In the genomic region with DNA sequence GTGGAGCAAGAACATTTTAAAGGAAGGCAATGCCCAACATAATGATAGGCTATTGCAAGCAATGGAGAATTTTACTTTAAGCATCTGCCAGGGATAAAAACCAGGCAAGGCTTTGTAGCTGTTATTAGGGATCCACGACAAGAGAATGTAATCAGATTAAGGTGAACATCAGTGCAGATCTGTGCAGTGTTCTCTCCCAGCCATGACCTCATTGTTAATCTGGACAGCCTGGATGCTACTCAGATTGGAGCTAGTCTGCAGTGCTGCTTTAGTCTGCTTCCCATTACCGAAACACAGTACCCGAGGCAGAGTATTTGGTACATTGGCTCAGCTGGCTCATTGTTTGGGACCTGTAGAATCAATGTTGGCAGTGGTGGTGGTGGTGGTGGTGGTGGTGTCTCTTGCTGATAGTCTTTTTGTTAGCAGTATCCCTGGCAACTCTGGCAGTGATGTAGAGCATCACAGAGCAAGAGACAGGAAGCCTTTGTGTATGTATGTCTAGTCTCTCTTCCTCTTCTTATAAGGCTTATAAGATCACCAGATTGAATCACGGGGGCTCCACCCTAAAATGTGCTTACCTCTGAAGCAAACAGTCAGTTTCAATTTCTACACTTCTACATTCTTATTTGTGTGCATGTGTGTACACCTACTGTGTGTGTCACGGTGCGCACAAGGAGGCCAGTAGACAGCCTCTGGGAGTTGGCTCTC, we compare ENCODE assay signal across 15 mouse cellular contexts. TPM values are rescaled to one million over a fixed set of nuclear protein-coding genes. Genes with fewer than 3 reads are reported as not detected.
A peak's percentile ranks its signal among the peaks of the same experiment; 100 is the strongest.
DNase-seq lines count a peak whose midpoint lies in the region; TF ChIP-seq lines count a peak whose summit lies in the region.
"Had no signal": no experiment of that assay in that cellular context is flagged by ENCODE, and none has a peak within 500 bp of the region (broad histone marks: within the 10 kb centered on the region; RNA-seq: fewer than 3 reads in every experiment).

No protein-coding gene starts in this region.

- H3K4me1 ChIP-seq in CH12.LX (ENCODE audit: control insufficient read depth in 1 of 2, insufficient read depth in 2 of 2): peaks cover 11 to 58% of the 10 kb centered on the region in 2 experiments
- H3K4me1 ChIP-seq: intestine, embryonic 15.5 days had no signal

- no peak for TF ChIP-seq CTCF in CH12.LX (conservative IDR thresholded peaks at IDR 0.05 in 1 of 2, IDR thresholded peaks at IDR 0.05 in 1 of 2; ENCODE audit: low read depth in 2 of 2, low read length in 2 of 2)

- dilution Hi-C loops in CH12.LX (cut with MboI; ENCODE audit: extremely low pct_ligation_motif_present, extremely low pct_unique_long_range_greater_than_20kb, low sequenced_read_pairs): no loop called here

- no peaks in the 10 kb centered on the region for H3K27me3 ChIP-seq in CH12.LX (replicated peaks)
- no peaks in the 10 kb centered on the region for H3K27me3 ChIP-seq in splenic B cell, adult 2 months (ENCODE audit: control insufficient read depth, insufficient read depth, low read length, poor library complexity, severe bottlenecking)
- H3K27me3 ChIP-seq: intestine, embryonic 15.5 days; megakaryocyte, embryonic 14.5 days had no signal

- in situ Hi-C loops in CH12.LX (cut with MboI; ENCODE audit: low pct_ligation_motif_present, low pct_unique_long_range_greater_than_20kb, low sequenced_read_pairs): loop anchor here (10.0 kb wide), 1 partner anchor 150 kb away; no protein-coding TSS in a partner anchor

- no peaks in the 10 kb centered on the region for H3K36me3 ChIP-seq in CH12.LX (replicated peaks in 1 of 2; ENCODE audit: control insufficient read depth in 1 of 2, insufficient read depth in 1 of 2, low read length in 1 of 2)
- H3K36me3 ChIP-seq in splenic B cell, adult 2 months (ENCODE audit: control insufficient read depth, insufficient read depth, low read length, poor library complexity, severe bottlenecking): no peaks in the 10 kb centered on the region
- H3K36me3 ChIP-seq: intestine, embryonic 15.5 days had no signal

- H3K4me2 ChIP-seq in CH12.LX (ENCODE audit: insufficient read depth, low read depth, poor library complexity, severe bottlenecking): peak overlapping the region; percentile 82
- H3K4me2 ChIP-seq: intestine, embryonic 15.5 days had no signal

- DNase-seq in spleen, adult 12 weeks (ENCODE audit: low spot score): peak; percentile 41
- DNase-seq in spleen, postnatal 14 days (ENCODE audit: low spot score in 2 of 2): no peak
- no peak for DNase-seq in CH12.LX (ENCODE audit: extremely low read depth)
- DNase-seq in lung, postnatal 10 days: peak; percentile 62
- peak; percentile 91 for DNase-seq in splenic B cell, adult 2 months (ENCODE audit: low read depth, low spot score)
- DNase-seq in right cerebral cortex, postnatal 4 days: no peak
- no peak for DNase-seq in cerebellum, adult 8-10 months
- DNase-seq in urinary bladder, adult 18-20 months (ENCODE audit: low spot score in 2 of 2): no peak
- DNase-seq: cerebellum, adult 11-12 months; heart, adult 2 months; heart, postnatal 14 days; kidney, postnatal 25 days had no signal

- H3K79me2 ChIP-seq in CH12.LX (replicated peaks; ENCODE audit: control insufficient read depth, extremely low read depth, insufficient read depth, poor library complexity, severe bottlenecking): no peaks in the 10 kb centered on the region; the same call in 1 of the 2 replicates

- peak overlapping the region; percentile 61; the same call in 1 of the 2 replicates for H3K9ac ChIP-seq in CH12.LX (ENCODE audit: insufficient read depth, low read depth)
- H3K9ac ChIP-seq: intestine, embryonic 15.5 days had no signal

- TF ChIP-seq EP300 in CH12.LX (IDR thresholded peaks at IDR 0.05; ENCODE audit: low read length): 0 out of 2 replicates have a peak, but pooled peaks have one; percentile 27

- no peak overlapping the region for H3K4me3 ChIP-seq in CH12.LX (replicated peaks in 1 of 3; ENCODE audit: low read depth in 2 of 3, low read length in 2 of 3, poor library complexity in 1 of 3)
- H3K4me3 ChIP-seq: heart, adult 2 months; intestine, embryonic 15.5 days; left cerebral cortex, adult 2 months; megakaryocyte, embryonic 14.5 days had no signal

- TF ChIP-seq POLR2A in CH12.LX (IDR thresholded peaks at IDR 0.05; ENCODE audit: low read depth, low read length): no peak

- TF ChIP-seq RAD21 in CH12.LX (IDR thresholded peaks at IDR 0.05; ENCODE audit: low read depth, low read length): no peak

- H3K27ac ChIP-seq in CH12.LX (ENCODE audit: insufficient read depth, low read depth): no peak overlapping the region
- H3K27ac ChIP-seq: heart, adult 2 months; intestine, embryonic 15.5 days; left cerebral cortex, adult 2 months had no signal

- peaks cover 3% of the 10 kb centered on the region for H3K9me3 ChIP-seq in CH12.LX (replicated peaks; ENCODE audit: low read length)
- H3K9me3 ChIP-seq: intestine, embryonic 15.5 days; megakaryocyte, embryonic 14.5 days had no signal

TF ChIP-seq in CH12.LX, 34 proteins besides CTCF, POLR2A, EP300 and RAD21:
- no peak for TF ChIP-seq TCF12 (IDR thresholded peaks at IDR 0.05; ENCODE audit: low read depth, low read length)
- no peak for TF ChIP-seq ZC3H11A (IDR thresholded peaks at IDR 0.05; ENCODE audit: low read depth, low read length)
- no peak for TF ChIP-seq PAX5 (IDR thresholded peaks at IDR 0.05; ENCODE audit: low read length)
- TF ChIP-seq MAFK (IDR thresholded peaks at IDR 0.05; ENCODE audit: insufficient replicate concordance, low read length): no peak
- no peak for TF ChIP-seq MEF2A (IDR thresholded peaks at IDR 0.05; ENCODE audit: borderline replicate concordance, low read depth, low read length)
- peak; percentile 83 for TF ChIP-seq ZKSCAN1 (IDR thresholded peaks at IDR 0.05; ENCODE audit: borderline replicate concordance, low read depth, low read length)
- TF ChIP-seq HCFC1 (IDR thresholded peaks at IDR 0.05; ENCODE audit: low read depth, low read length): no peak
TF ChIP-seq in CH12.LX: peak in this region for 1.

RNA-seq across cellular contexts. Expression of gene Glcci1, which starts 4.7 kb away (rescaled TPM):
- total RNA-seq in CH12.LX (2012; rRNA removed) (1.9 and 4.4 TPM in 2 replicates), CH12.LX (2014; rRNA removed) (2.4 and 2.5 TPM in 2 replicates)
- polyA plus RNA-seq in CH12.LX (2012; ENCODE audit: insufficient read length, low read depth): 3.5 and 4.8 TPM in 2 replicates

Comparison
In these comparisons a context has a peak if more than half of its experiments do, and no peak if none do; other contexts are left out.
1. DNase-seq: peak in spleen, adult 12 weeks (single experiment), lung, postnatal 10 days (single experiment) and splenic B cell, adult 2 months (single experiment); none in spleen, postnatal 14 days (0 of 2), CH12.LX (single experiment), right cerebral cortex, postnatal 4 days (single experiment), cerebellum, adult 8-10 months (single experiment) and urinary bladder, adult 18-20 months (0 of 2).